Mouse (Mus musculus): ENCODE measurements around the gene Slc6a19.

- TF ChIP-seq UBTF (IDR thresholded peaks at IDR 0.05; ENCODE audit: borderline replicate concordance, insufficient read depth, low read depth, low read length) (no peak), CTCF (IDR thresholded peaks at IDR 0.05 in 2 of 3, conservative IDR thresholded peaks at IDR 0.05 in 1 of 3; ENCODE audit: control insufficient read depth in 1 of 3, insufficient read depth in 1 of 3, low read depth in 2 of 3, low read length in 3 of 3, poor library complexity in 1 of 3, severe bottlenecking in 1 of 3) (no peak), BHLHE40 (IDR thresholded peaks at IDR 0.05; ENCODE audit: borderline replicate concordance, low read depth, low read length) (no peak), JUND (IDR thresholded peaks at IDR 0.05; ENCODE audit: low read depth, low read length) (no peak)
These were observed 5.0 kb downstream of the Slc6a19 start for GRCm38 (mm10) chr13:73699714-73700113.
